Mouse (Mus musculus) mature B cell (primary cell): ENCODE results near the gene Gsg1l2.

Source experiments
- in situ Hi-C: fragments of 300-500 bp; cut with MboI; formaldehyde crosslinking; loops from 2 replicates; pipeline ENCODE4 v1.14.3; 2019

Gene Gsg1l2

DNA sequence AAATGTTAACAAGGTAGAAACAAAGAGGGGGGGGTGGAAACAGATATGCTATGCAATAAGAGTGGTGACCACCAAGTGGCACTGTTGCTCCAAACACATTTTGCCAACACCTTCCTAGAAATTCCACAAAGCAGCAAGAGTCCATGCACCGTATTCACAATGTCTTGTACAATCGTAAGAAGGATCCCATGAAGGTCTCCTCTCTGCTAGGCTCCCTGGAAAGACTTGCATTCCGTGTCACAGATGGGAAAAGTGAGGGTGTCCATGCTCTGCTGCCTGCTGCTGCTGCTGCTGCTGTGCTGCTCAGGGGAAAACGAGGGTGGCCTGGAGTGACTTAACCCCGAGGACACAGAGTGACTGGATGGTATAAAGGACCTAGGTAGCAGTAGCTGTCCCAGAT lies 45.2 kb downstream of the Gsg1l2 start:
- in situ Hi-C loops, result no loop called here

- in situ Hi-C loops, result no loop called here
These were observed 45.8 kb downstream of the Gsg1l2 start for GRCm38 (mm10) chr11:67820221-67820620.

- in situ Hi-C loops, result no loop called here
These were observed 47.2 kb downstream of the Gsg1l2 start for GRCm38 (mm10) chr11:67821560-67821959.

- in situ Hi-C loops, result no loop called here
These were observed 54.1 kb downstream of the Gsg1l2 start for GRCm38 (mm10) chr11:67828360-67829059.

DNA sequence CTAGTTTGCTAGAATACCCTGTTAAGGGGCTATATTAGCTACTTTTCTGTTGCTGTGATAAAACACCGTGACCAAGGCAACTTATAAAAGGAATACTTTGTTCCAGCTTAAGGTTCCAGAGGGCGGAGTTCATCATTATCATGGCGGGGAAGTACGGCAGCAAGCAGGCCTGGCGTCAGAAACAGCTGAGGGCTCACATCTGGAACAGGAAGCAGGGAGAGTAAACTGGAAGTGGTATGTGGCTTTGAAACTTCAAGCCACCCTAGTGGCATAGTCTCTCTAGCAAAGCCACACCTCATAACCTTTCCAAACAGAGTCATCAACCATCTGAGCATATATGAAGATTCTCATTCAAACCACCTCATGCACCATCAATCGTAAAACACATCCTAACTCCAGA lies 55.1 kb downstream of the Gsg1l2 start:
- in situ Hi-C loops, result no loop called here

DNA sequence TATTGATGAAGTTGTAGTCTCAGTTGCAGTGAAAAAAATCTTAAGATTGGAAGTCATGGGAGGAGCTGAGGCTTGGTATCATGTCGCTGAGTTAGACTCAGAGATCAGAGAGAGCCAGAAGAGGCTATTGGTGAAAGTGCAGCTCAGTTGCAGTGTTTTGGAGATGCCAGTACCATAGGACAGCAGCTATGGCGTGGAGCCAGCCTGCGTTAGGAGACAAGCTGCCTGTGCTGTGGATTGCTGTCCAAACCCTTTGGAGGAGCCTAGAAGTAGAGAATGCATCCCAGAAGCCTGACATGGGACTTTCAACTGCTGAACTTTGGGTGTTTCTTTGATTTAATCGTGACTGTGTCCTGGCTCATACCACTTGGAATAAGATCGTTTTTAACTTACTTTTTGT lies 57.4 kb downstream of the Gsg1l2 start:
- in situ Hi-C loops, result no loop called here

- in situ Hi-C loops, result no loop called here
These were observed 61.1 kb downstream of the Gsg1l2 start for GRCm38 (mm10) chr11:67835408-67836078.
